Mouse (Mus musculus) CH12.LX (cell line): ENCODE data around the gene U2af2. TPM values are rescaled to one million over a fixed set of nuclear protein-coding genes. Genes with fewer than 3 reads are reported as not detected.

ENCODE experiments used
- DNase-seq: peaks from one replicate; pipeline ENCODE4 v3.0.0-alpha.2; 2013; ENCODE audit errors: extremely low read depth
- H3K27ac ChIP-seq: 2 replicates; pipeline ENCODE4 v1.5.1; 2012; ENCODE audit warnings: low read depth, mild to moderate bottlenecking, control low read depth, moderate library complexity; ENCODE audit not compliant: insufficient read depth
- H3K27me3 ChIP-seq: replicated peaks from 2 replicates; pipeline ENCODE3; 2012; ENCODE audit warnings: inconsistent platforms
- H3K36me3 ChIP-seq, 2 experiments: replicated peaks in 1 of 2; 2 replicates each; pipeline versions ENCODE3 to v1.6.1; 2012; ENCODE audit warnings: inconsistent platforms in 1 of 2, low read length in 1 of 2, mild to moderate bottlenecking in 1 of 2, mixed read lengths in 1 of 2, moderate library complexity in 1 of 2; ENCODE audit not compliant: control insufficient read depth in 1 of 2, insufficient read depth in 1 of 2
- H3K4me1 ChIP-seq, 2 experiments: 2 replicates each; pipeline ENCODE4 v1.6.1; 2012; ENCODE audit warnings: inconsistent platforms in 1 of 2, moderate library complexity in 1 of 2; ENCODE audit not compliant: insufficient read depth in 2 of 2, control insufficient read depth in 1 of 2
- H3K4me2 ChIP-seq: 2 replicates; pipeline ENCODE4 v1.6.1; 2012; ENCODE audit warnings: low read depth, mild to moderate bottlenecking, control low read depth; ENCODE audit not compliant: poor library complexity, insufficient read depth, severe bottlenecking
- H3K4me3 ChIP-seq, 3 experiments: fragments of 150-350 bp in 1 of 3; sonication (generic) in 1 of 3; replicated peaks in 1 of 3; 2 replicates each; pipeline versions ENCODE3 to v1.5.1; 2011 to 2012; ENCODE audit warnings: low read depth in 2 of 3, low read length in 2 of 3, mild to moderate bottlenecking in 2 of 3, moderate library complexity in 2 of 3, control low read depth in 1 of 3, improper control_type of control experiment in 1 of 3, inconsistent platforms in 1 of 3, mixed read lengths in 1 of 3; ENCODE audit not compliant: poor library complexity in 1 of 3
- H3K79me2 ChIP-seq: replicated peaks from 2 replicates; pipeline ENCODE4 v1.6.1; 2012; ENCODE audit warnings: mild to moderate bottlenecking, moderate library complexity; ENCODE audit not compliant: control insufficient read depth, poor library complexity, insufficient read depth, severe bottlenecking; ENCODE audit errors: extremely low read depth
- H3K9ac ChIP-seq: 2 replicates; pipeline ENCODE4 v1.6.1; 2012; ENCODE audit warnings: low read depth, mild to moderate bottlenecking, control low read depth, moderate library complexity; ENCODE audit not compliant: insufficient read depth
- H3K9me3 ChIP-seq: replicated peaks from 2 replicates; pipeline ENCODE3; 2012; ENCODE audit warnings: low read length, inconsistent platforms, mixed read lengths
- BHLHE40 ChIP-seq: IDR thresholded peaks from 2 replicates; pipeline ENCODE4 v1.6.1; 2011; ENCODE audit warnings: mild to moderate bottlenecking, low read depth, low read length, improper control_type of control experiment
- CHD2 ChIP-seq: IDR thresholded peaks from 2 replicates; pipeline ENCODE4 v1.6.1; 2011; ENCODE audit warnings: low read length, improper control_type of control experiment
- EP300 ChIP-seq: IDR thresholded peaks from 2 replicates; pipeline ENCODE4 v1.6.1; 2011; ENCODE audit warnings: low read length, improper control_type of control experiment
- ETS1 ChIP-seq: conservative IDR thresholded peaks from 2 replicates; pipeline ENCODE4 v1.6.1; 2012; ENCODE audit warnings: low read depth, mild to moderate bottlenecking, inconsistent platforms, low read length, improper control_type of control experiment, moderate library complexity
- GABPA ChIP-seq: IDR thresholded peaks from 2 replicates; pipeline ENCODE4 v1.6.1; 2012; ENCODE audit warnings: low read depth, low read length, improper control_type of control experiment, inconsistent platforms; ENCODE audit not compliant: insufficient replicate concordance
- JUN ChIP-seq: IDR thresholded peaks from 2 replicates; pipeline ENCODE4 v1.6.1; 2011; ENCODE audit warnings: low read depth, mild to moderate bottlenecking, low read length, improper control_type of control experiment, moderate library complexity; ENCODE audit not compliant: insufficient read depth
- JUND ChIP-seq: conservative IDR thresholded peaks from 2 replicates; pipeline ENCODE4 v1.6.1; 2011; ENCODE audit warnings: low read depth, low read length, improper control_type of control experiment
- KAT2A ChIP-seq: IDR thresholded peaks from 2 replicates; pipeline ENCODE4 v1.6.1; 2012; ENCODE audit warnings: low read length, improper control_type of control experiment, inconsistent platforms; ENCODE audit not compliant: insufficient replicate concordance
- MEF2A ChIP-seq: IDR thresholded peaks from 2 replicates; pipeline ENCODE4 v1.6.1; 2014; ENCODE audit warnings: low read depth, mild to moderate bottlenecking, inconsistent platforms, low read length, improper control_type of control experiment, borderline replicate concordance
- MXI1 ChIP-seq: IDR thresholded peaks from 2 replicates; pipeline ENCODE4 v1.6.1; 2011; ENCODE audit warnings: mild to moderate bottlenecking, low read depth, low read length, improper control_type of control experiment
- MYC ChIP-seq: IDR thresholded peaks from 2 replicates; pipeline ENCODE4 v1.6.1; 2011; ENCODE audit warnings: low read depth, mild to moderate bottlenecking, improper control_type of control experiment, low read length
- NELFE ChIP-seq: IDR thresholded peaks from 2 replicates; pipeline ENCODE4 v1.6.1; 2011; ENCODE audit warnings: low read depth, low read length, improper control_type of control experiment
- PAX5 ChIP-seq: IDR thresholded peaks from 2 replicates; pipeline ENCODE4 v1.6.1; 2012; ENCODE audit warnings: low read length, inconsistent platforms, mixed read lengths
- POLR2A ChIP-seq: IDR thresholded peaks from 2 replicates; pipeline ENCODE4 v1.6.1; 2011; ENCODE audit warnings: low read depth, mild to moderate bottlenecking, improper control_type of control experiment, low read length
- RCOR1 ChIP-seq: conservative IDR thresholded peaks from 2 replicates; pipeline ENCODE4 v1.6.1; 2012; ENCODE audit warnings: low read depth, mild to moderate bottlenecking, inconsistent platforms, low read length, improper control_type of control experiment
- SMC3 ChIP-seq: IDR thresholded peaks from 2 replicates; pipeline ENCODE4 v1.6.1; 2011; ENCODE audit warnings: low read depth, low read length, improper control_type of control experiment
- TBP ChIP-seq: conservative IDR thresholded peaks from 2 replicates; pipeline ENCODE4 v1.6.1; 2011; ENCODE audit warnings: low read depth, low read length, improper control_type of control experiment
- TCF12 ChIP-seq: IDR thresholded peaks from 2 replicates; pipeline ENCODE4 v1.6.1; 2014; ENCODE audit warnings: low read depth, mild to moderate bottlenecking, inconsistent platforms, low read length, improper control_type of control experiment
- USF1 ChIP-seq: IDR thresholded peaks from 2 replicates; pipeline ENCODE4 v1.6.1; 2014; ENCODE audit warnings: low read depth, mild to moderate bottlenecking, inconsistent platforms, low read length, improper control_type of control experiment
- USF2 ChIP-seq: conservative IDR thresholded peaks from 2 replicates; pipeline ENCODE4 v1.6.1; 2011; ENCODE audit warnings: low read depth, low read length, improper control_type of control experiment
- ZC3H11A ChIP-seq: IDR thresholded peaks from 2 replicates; pipeline ENCODE4 v1.6.1; 2012; ENCODE audit warnings: low read depth, mild to moderate bottlenecking, inconsistent platforms, low read length, improper control_type of control experiment
- ZKSCAN1 ChIP-seq: IDR thresholded peaks from 2 replicates; pipeline ENCODE4 v1.6.1; 2012; ENCODE audit warnings: low read depth, inconsistent platforms, low read length, improper control_type of control experiment, borderline replicate concordance
- ZNF384 ChIP-seq: IDR thresholded peaks from 2 replicates; pipeline ENCODE4 v1.6.1; 2012; ENCODE audit warnings: low read depth, low read length, improper control_type of control experiment, inconsistent platforms
- dilution Hi-C: fragments of 300-500 bp; cut with MboI; formaldehyde crosslinking; loops from 2 replicates; pipeline ENCODE4 v1.14.3; 2020; ENCODE audit warnings: low sequenced_read_pairs; ENCODE audit not compliant: extremely low pct_unique_long_range_greater_than_20kb, extremely low pct_ligation_motif_present
- in situ Hi-C: fragments of 300-500 bp; cut with MboI; formaldehyde crosslinking; loops from 3 replicates; pipeline ENCODE4 v1.14.3; 2019; ENCODE audit warnings: low sequenced_read_pairs, low pct_ligation_motif_present, low pct_unique_long_range_greater_than_20kb, mixed read lengths
- polyA plus RNA-seq: library from polyadenylated mRNA; unstranded; fragments of >175 nt; gene quantifications from 2 replicates; pipeline ENCODE4 v1.2.1, GENCODE M21; 2012; ENCODE audit warnings: low read depth; ENCODE audit not compliant: insufficient read length
- total RNA-seq, 2 experiments: library from RNA; depleted of rRNA; stranded (reverse); fragments of 300-350 nt in 1 of 2; fragments of >200 nt in 1 of 2; gene quantifications; 2 replicates each; pipeline ENCODE4 v1.2.3; 2012 to 2014

The U2af2 gene
- total and polyA plus RNA-seq, 3 experiments, result 293 to 449 (median 295) TPM

DNA sequence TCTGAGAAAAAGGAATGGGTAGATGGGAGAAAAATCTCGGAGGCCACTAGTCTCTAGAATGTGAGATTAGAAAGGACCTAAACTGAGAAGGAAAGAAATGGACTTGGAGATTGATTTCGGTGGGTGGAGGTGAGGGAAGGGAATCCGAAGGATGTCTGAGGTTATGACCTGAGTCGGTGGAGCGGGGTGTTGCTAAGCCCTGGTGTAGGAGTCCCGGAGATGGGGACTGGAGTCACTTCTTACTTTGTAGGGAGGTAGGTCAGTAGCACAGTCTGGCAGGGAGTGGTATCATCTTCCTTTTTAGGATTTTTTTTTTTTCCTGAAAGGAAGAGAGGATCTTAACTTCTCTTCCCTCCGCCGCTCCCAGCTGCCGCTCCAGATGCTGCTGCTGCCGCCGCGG lies 9.5 kb upstream of the U2af2 start (continued):
- TF ChIP-seq PAX5, result no peak
- no peak for TF ChIP-seq RCOR1

- Histone ChIP-seq H3K36me3 (peaks cover 0 to 15% of the 10 kb centered on the region in 2 experiments), H3K4me1 (peaks cover 6 to 19% of the 10 kb centered on the region in 2 experiments), H3K9me3 (no peaks in the 10 kb centered on the region), H3K4me2 (no peak overlapping the region), H3K4me3 (no peak overlapping the region), H3K27ac (no peak overlapping the region), H3K9ac (no peak overlapping the region), H3K79me2 (no peaks in the 10 kb centered on the region), H3K27me3 (no peaks in the 10 kb centered on the region)
- dilution Hi-C loops (no loop called here), in situ Hi-C loops (loop anchor here (5.0 kb wide), 1 partner anchor 111 kb away; no protein-coding TSS in a partner anchor)
- TF ChIP-seq USF1 (no peak), EP300 (no peak), BHLHE40 (no peak), TCF12 (no peak), JUN (no peak), USF2 (no peak), TBP (no peak), ZNF384 (no peak), POLR2A (no peak), ZKSCAN1 (no peak), ETS1 (no peak), MXI1 (no peak), JUND (no peak), MEF2A (no peak), RCOR1 (no peak)
- DNase-seq, result no peak
Measured at GRCm38 (mm10) chr7:5052931-5053343, 9.0 kb upstream of the U2af2 start.

DNA sequence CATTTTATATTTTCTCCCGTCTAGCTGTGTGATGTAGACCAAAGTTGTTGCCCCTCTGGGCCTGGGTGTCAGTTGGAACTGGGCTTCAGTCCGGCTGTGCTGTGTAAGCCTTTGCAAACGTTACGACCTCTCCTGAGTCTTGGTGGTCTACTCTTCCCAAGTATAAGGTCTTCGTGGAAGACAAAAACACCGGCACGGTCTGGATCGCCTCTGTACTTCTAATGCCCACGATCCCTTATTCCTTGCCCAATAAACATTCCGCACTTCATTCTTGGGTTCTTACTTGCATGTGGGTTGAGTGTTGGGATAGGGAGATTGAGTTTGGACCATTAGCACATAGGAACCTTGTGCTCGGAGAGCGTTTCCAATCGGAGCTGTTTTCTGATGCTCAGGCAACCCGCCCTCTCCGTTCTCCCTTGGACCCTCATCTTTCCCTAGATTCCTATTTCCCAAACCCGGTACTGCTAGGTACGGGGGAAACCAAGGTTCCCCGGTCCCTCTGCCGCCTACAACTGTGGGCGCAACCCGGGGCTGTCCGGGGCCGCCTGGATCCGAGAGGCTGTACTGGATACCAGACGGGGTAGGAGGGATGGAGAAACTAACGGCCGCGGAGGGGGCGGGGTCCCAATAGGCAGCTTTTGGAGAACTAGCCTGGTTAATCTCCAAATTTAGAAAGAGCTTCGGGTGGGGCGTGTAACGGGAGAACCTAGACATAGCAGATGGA lies 8.3 kb upstream of the U2af2 start:
- H3K36me3 ChIP-seq, result peaks cover 0 to 13% of the 10 kb centered on the region in 2 experiments
- H3K9me3 ChIP-seq, result no peaks in the 10 kb centered on the region
- DNase-seq, result no peak
- H3K79me2 ChIP-seq, result no peaks in the 10 kb centered on the region
- H3K9ac ChIP-seq, result no peak overlapping the region
- no peak overlapping the region for H3K4me2 ChIP-seq
- in situ Hi-C loops (loop anchor here (5.0 kb wide), 1 partner anchor 111 kb away; no protein-coding TSS in a partner anchor), dilution Hi-C loops (no loop called here)
- no peak overlapping the region for H3K4me3 ChIP-seq
- no peaks in the 10 kb centered on the region for H3K27me3 ChIP-seq
- peaks cover 7 to 26% of the 10 kb centered on the region in 2 experiments for H3K4me1 ChIP-seq
- no peak overlapping the region for H3K27ac ChIP-seq
- no peak for TF ChIP-seq MYC
- TF ChIP-seq ZKSCAN1, result no peak
- TF ChIP-seq JUN, result no peak
- TF ChIP-seq CHD2, result no peak
- no peak for TF ChIP-seq RCOR1
- TF ChIP-seq KAT2A, result no peak
- TF ChIP-seq SMC3, result no peak
- no peak for TF ChIP-seq ZC3H11A
- no peak for TF ChIP-seq USF2
- no peak for TF ChIP-seq NELFE
- no peak for TF ChIP-seq GABPA
